Mouse (Mus musculus) embryonic facial prominence, embryonic 11.5 days (tissue): ENCODE results near the gene Cntnap2. TPM values are rescaled to one million over a fixed set of nuclear protein-coding genes. Genes with fewer than 3 reads are reported as not detected.
A peak's percentile ranks its signal among the peaks of the same experiment; 100 is the strongest.

Experiments
- ATAC-seq: fragments of 200-750 bp; cut with Nextera tagmentation; replicated peaks from 2 replicates; pipeline ENCODE4 v1.8.0; 2017; ENCODE audit warnings: low read depth; ENCODE audit not compliant: insufficient number of reproducible peaks, low FRiP score, low TSS enrichment
- DNase-seq: peaks from one replicate; pipeline ENCODE4 v3.0.0-alpha.2; 2015; ENCODE audit warnings: low spot score
- H3K27ac ChIP-seq: fragments of 300-500 bp; sonication (generic); replicated peaks from 2 replicates; pipeline ENCODE4 v1.5.1; 2014; ENCODE audit warnings: mild to moderate bottlenecking, low read depth, low read length, control low read depth
- H3K27me3 ChIP-seq: fragments of 300-500 bp; sonication (generic); 2 replicates; pipeline ENCODE4 v1.6.1; 2014; ENCODE audit warnings: mild to moderate bottlenecking, low read length, moderate library complexity, mixed read lengths; ENCODE audit not compliant: control insufficient read depth, insufficient read depth
- H3K36me3 ChIP-seq: fragments of 300-500 bp; sonication (generic); replicated peaks from 2 replicates; pipeline ENCODE4 v1.6.1; 2014; ENCODE audit warnings: low read depth, mild to moderate bottlenecking, low read length, moderate library complexity, mixed read lengths; ENCODE audit not compliant: control insufficient read depth, insufficient read depth
- H3K4me1 ChIP-seq: fragments of 300-500 bp; sonication (generic); 2 replicates; pipeline ENCODE4 v1.6.1; 2014; ENCODE audit warnings: low read length, mixed read lengths; ENCODE audit not compliant: control insufficient read depth, insufficient read depth
- H3K4me2 ChIP-seq: fragments of 300-500 bp; sonication (generic); 2 replicates; pipeline ENCODE4 v1.6.1; 2014; ENCODE audit warnings: low read depth, mild to moderate bottlenecking, control low read depth, low read length, moderate library complexity
- H3K4me3 ChIP-seq: fragments of 300-500 bp; sonication (generic); 2 replicates; pipeline ENCODE4 v1.5.1; 2014; ENCODE audit warnings: low read depth, low read length, control low read depth
- H3K9ac ChIP-seq: fragments of 300-500 bp; sonication (generic); replicated peaks from 2 replicates; pipeline ENCODE4 v1.6.1; 2014; ENCODE audit warnings: mild to moderate bottlenecking, control low read depth, low read length
- H3K9me3 ChIP-seq: fragments of 300-500 bp; sonication (generic); replicated peaks from 2 replicates; pipeline ENCODE4 v1.6.1; 2016; ENCODE audit warnings: mild to moderate bottlenecking, low read length, inconsistent platforms, mixed read lengths; ENCODE audit not compliant: control insufficient read depth
- WGBS: fragments of 180-500 bp; shearing (Covaris S2); extraction: QIAGEN DNeasy Blood & Tissue Kit; methylation state at CpG from one replicate; pipeline ENCODE4 v1.1.7; 2014; 5-methylcytosine and 5-hydroxymethylcytosine counted together
- polyA plus RNA-seq: library from polyadenylated mRNA; unstranded; fragments of >200 nt; fragmentation: Nextera tagmentation; extraction: Ambion mirVana; gene quantifications from 2 replicates; pipeline ENCODE4 v1.2.1, GENCODE M21; 2014

The Cntnap2 gene
- polyA plus RNA-seq, 1 experiment from 2014 or later = 6.7 TPM

DNA sequence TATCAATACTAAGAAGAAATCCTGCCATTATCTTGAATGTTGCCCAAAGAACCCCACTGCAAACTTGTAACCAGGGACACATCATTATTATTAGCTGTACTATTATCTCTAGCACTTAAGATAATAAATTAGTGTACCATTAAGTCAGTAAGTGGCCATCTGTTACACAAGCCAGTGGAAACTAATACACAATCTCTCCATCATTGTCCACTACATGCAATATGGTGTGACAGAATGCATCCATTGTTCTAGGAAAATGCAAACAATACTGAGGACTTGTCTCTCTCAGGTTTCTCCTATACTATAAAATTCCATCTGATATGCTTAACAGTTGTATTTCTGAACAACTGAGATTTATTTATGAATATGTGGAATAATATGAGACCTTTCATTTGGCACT is 1355.0 kb downstream of the Cntnap2 start:
- ATAC-seq = no peak
- H3K4me3 ChIP-seq = no peak overlapping the region
- H3K27ac ChIP-seq = no peak overlapping the region
- no peaks in the 10 kb centered on the region for H3K9me3 ChIP-seq
- H3K9ac ChIP-seq = no peak overlapping the region
- H3K4me1 ChIP-seq = no peaks in the 10 kb centered on the region
- no peaks in the 10 kb centered on the region for H3K36me3 ChIP-seq
- no peaks in the 10 kb centered on the region for H3K27me3 ChIP-seq
- DNase-seq = no peak
- no peak overlapping the region for H3K4me2 ChIP-seq

GRCm38 (mm10) chr6:46414562-46414961 is 1355.4 kb downstream of the Cntnap2 start:
- WGBS = 85% methylated on average over 4 of the region's 4 CpGs

GRCm38 (mm10) chr6:46419827-46420226 is 1360.7 kb downstream of the Cntnap2 start:
- H3K4me2 ChIP-seq = no peak overlapping the region

More at GRCm38 (mm10) chr6:46414562-46414961, 1355.4 kb downstream of the Cntnap2 start:
- ATAC-seq (no peak), DNase-seq (no peak)
- H3K27ac ChIP-seq = no peak overlapping the region
- no peaks in the 10 kb centered on the region for H3K4me1 ChIP-seq
- H3K4me2 ChIP-seq = no peak overlapping the region
- H3K27me3 ChIP-seq = no peaks in the 10 kb centered on the region
- H3K36me3 ChIP-seq = no peaks in the 10 kb centered on the region
- no peak overlapping the region for H3K4me3 ChIP-seq
- no peaks in the 10 kb centered on the region for H3K9me3 ChIP-seq
- H3K9ac ChIP-seq = no peak overlapping the region

GRCm38 (mm10) chr6:46420349-46420748 is 1361.2 kb downstream of the Cntnap2 start:
- Histone ChIP-seq H3K9me3 (no peaks in the 10 kb centered on the region), H3K4me1 (no peaks in the 10 kb centered on the region), H3K9ac (no peak overlapping the region), H3K27me3 (no peaks in the 10 kb centered on the region), H3K4me3 (no peak overlapping the region), H3K36me3 (no peaks in the 10 kb centered on the region), H3K27ac (no peak overlapping the region), H3K4me2 (no peak overlapping the region)
- no peak for DNase-seq
- ATAC-seq = no peak

More at GRCm38 (mm10) chr6:46419827-46420226, 1360.7 kb downstream of the Cntnap2 start:
- Histone ChIP-seq H3K27me3 (no peaks in the 10 kb centered on the region), H3K4me3 (no peak overlapping the region), H3K36me3 (no peaks in the 10 kb centered on the region), H3K9ac (no peak overlapping the region), H3K4me1 (no peaks in the 10 kb centered on the region), H3K27ac (no peak overlapping the region), H3K9me3 (no peaks in the 10 kb centered on the region)
- DNase-seq = no peak
- ATAC-seq = no peak

DNA sequence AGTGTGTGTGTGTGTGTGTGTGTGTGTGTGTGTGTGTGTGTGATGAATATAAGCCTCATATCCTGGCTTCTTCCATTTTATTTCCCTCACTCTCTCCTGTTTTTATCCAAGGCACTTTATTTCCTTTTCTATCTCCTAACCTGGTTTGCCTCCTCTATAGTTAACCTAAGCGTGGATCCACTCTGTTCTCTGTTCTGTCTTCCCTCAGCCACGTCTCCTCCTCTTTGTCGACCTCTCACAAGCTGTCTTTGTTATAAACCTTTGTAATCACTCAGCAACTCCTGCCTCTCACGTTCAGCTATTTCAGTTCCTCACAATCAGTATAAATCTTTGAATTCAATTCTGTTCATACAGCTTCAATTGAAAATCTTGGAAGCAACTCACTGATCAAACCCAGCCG is 1369.1 kb downstream of the Cntnap2 start:
- WGBS = 67% methylated on average over 5 of the region's 5 CpGs
- no peaks in the 10 kb centered on the region for H3K27me3 ChIP-seq
- no peak for ATAC-seq

GRCm38 (mm10) chr6:46450917-46451638 is 1391.9 kb downstream of the Cntnap2 start:
- no peak for DNase-seq
- Histone ChIP-seq H3K36me3 (no peaks in the 10 kb centered on the region), H3K9me3 (no peaks in the 10 kb centered on the region), H3K4me2 (no peak overlapping the region), H3K9ac (no peak overlapping the region), H3K4me1 (no peaks in the 10 kb centered on the region), H3K27me3 (no peaks in the 10 kb centered on the region), H3K27ac (no peak overlapping the region), H3K4me3 (no peak overlapping the region)
- peak; percentile 65; the same call in 1 of the 2 replicates for ATAC-seq
- 88% methylated on average over 2 of the region's 2 CpGs for WGBS

More for the DNA sequence above, 1369.1 kb downstream of the Cntnap2 start:
- Histone ChIP-seq H3K4me3 (no peak overlapping the region), H3K4me2 (no peak overlapping the region), H3K27ac (no peak overlapping the region), H3K4me1 (no peaks in the 10 kb centered on the region), H3K9ac (no peak overlapping the region), H3K36me3 (no peaks in the 10 kb centered on the region), H3K9me3 (no peaks in the 10 kb centered on the region)
- no peak for DNase-seq

- Histone ChIP-seq H3K4me3 (no peak overlapping the region), H3K9ac (no peak overlapping the region), H3K4me1 (no peaks in the 10 kb centered on the region), H3K4me2 (no peak overlapping the region), H3K9me3 (no peaks in the 10 kb centered on the region), H3K27me3 (no peaks in the 10 kb centered on the region), H3K36me3 (no peaks in the 10 kb centered on the region), H3K27ac (no peak overlapping the region)
- 74% methylated on average over 4 of the region's 4 CpGs for WGBS
- DNase-seq = no peak
- ATAC-seq = no peak
Measured at GRCm38 (mm10) chr6:46472683-46473082, 1413.5 kb downstream of the Cntnap2 start.

GRCm38 (mm10) chr6:46484392-46484791 is 1425.2 kb downstream of the Cntnap2 start:
- H3K4me3 ChIP-seq = no peak overlapping the region
- no peak for ATAC-seq
- H3K27ac ChIP-seq = no peak overlapping the region
- H3K36me3 ChIP-seq = no peaks in the 10 kb centered on the region
- DNase-seq = no peak
- WGBS = 67% methylated on average over 3 of the region's 3 CpGs
- no peak overlapping the region for H3K4me2 ChIP-seq
- no peak overlapping the region for H3K9ac ChIP-seq
- no peaks in the 10 kb centered on the region for H3K9me3 ChIP-seq
- H3K4me1 ChIP-seq = no peaks in the 10 kb centered on the region
- no peaks in the 10 kb centered on the region for H3K27me3 ChIP-seq
